Mouse (Mus musculus): ENCODE measurements at regions not wholly inside any gene's neighbourhood (a gene's known extent, or its start where the extent isn't known, plus 50 kb on each side); places are given as distances from the start of the nearest gene placed in this dataset.
A peak's percentile ranks its signal among the peaks of the same experiment; 100 is the strongest.

GRCm38 (mm10) chr12:26244701-26245100, 170.4 kb downstream of the Rnf144a start:
- Histone ChIP-seq H3K27ac (ENCODE audit: low read depth, low read length) (no peak overlapping the region), H3K36me3 (ENCODE audit: control insufficient read depth, insufficient read depth, low read length) (no peaks in the 10 kb centered on the region), H3K4me1 (ENCODE audit: control insufficient read depth, insufficient read depth, low read length) (no peaks in the 10 kb centered on the region), H3K27me3 (ENCODE audit: control insufficient read depth, insufficient read depth, low read length) (no peaks in the 10 kb centered on the region), H3K4me3 (ENCODE audit: low read depth, low read length) (no peak overlapping the region), H3K4me2 (ENCODE audit: low read depth, low read length) (no peak overlapping the region), H3K9me3 (ENCODE audit: control insufficient read depth, low read length) (no peaks in the 10 kb centered on the region), H3K9ac (replicated peaks; ENCODE audit: low read depth, low read length) (no peak overlapping the region)
- ATAC-seq (ENCODE audit: low read depth), result peak; percentile 51; the same call in 1 of the 2 replicates
- WGBS, result 63% methylated on average over 6 of the region's 6 CpGs

- no peak overlapping the region for H3K4me3 ChIP-seq (ENCODE audit: low read depth, low read length)
- no peak overlapping the region for H3K9ac ChIP-seq (replicated peaks; ENCODE audit: low read depth, low read length)
- WGBS, result 48% methylated on average over 15 of the region's 15 CpGs
- H3K36me3 ChIP-seq (ENCODE audit: control insufficient read depth, insufficient read depth, low read length), result no peaks in the 10 kb centered on the region
- no peak overlapping the region for H3K4me2 ChIP-seq (ENCODE audit: low read depth, low read length)
- H3K27me3 ChIP-seq (ENCODE audit: control insufficient read depth, insufficient read depth, low read length), result no peaks in the 10 kb centered on the region
- H3K9me3 ChIP-seq (ENCODE audit: control insufficient read depth, low read length), result no peaks in the 10 kb centered on the region
- ATAC-seq (ENCODE audit: low read depth), result peak; percentile 76
- H3K4me1 ChIP-seq (ENCODE audit: control insufficient read depth, insufficient read depth, low read length), result peaks cover 4% of the 10 kb centered on the region; the same call in 1 of the 2 replicates
- H3K27ac ChIP-seq (ENCODE audit: low read depth, low read length), result peak overlapping the region; percentile 58; the same call in 1 of the 2 replicates
These were observed 187.5 kb downstream of the Rnf144a start for GRCm38 (mm10) chr12:26227557-26228020.

- Histone ChIP-seq H3K4me3 (ENCODE audit: low read depth, low read length) (no peak overlapping the region), H3K36me3 (ENCODE audit: control insufficient read depth, insufficient read depth, low read length) (no peaks in the 10 kb centered on the region), H3K9me3 (ENCODE audit: control insufficient read depth, low read length) (no peaks in the 10 kb centered on the region), H3K4me2 (ENCODE audit: low read depth, low read length) (no peak overlapping the region), H3K9ac (replicated peaks; ENCODE audit: low read depth, low read length) (no peak overlapping the region), H3K27me3 (ENCODE audit: control insufficient read depth, insufficient read depth, low read length) (no peaks in the 10 kb centered on the region), H3K4me1 (ENCODE audit: control insufficient read depth, insufficient read depth, low read length) (peaks cover 4% of the 10 kb centered on the region; the same call in 1 of the 2 replicates), H3K27ac (ENCODE audit: low read depth, low read length) (peak overlapping the region; percentile 17; the same call in 1 of the 2 replicates)
- ATAC-seq (ENCODE audit: low read depth), result no peak
- 10% methylated on average over 2 of the region's 2 CpGs for WGBS
These were observed 188.7 kb downstream of the Rnf144a start for GRCm38 (mm10) chr12:26226363-26226762.

- Histone ChIP-seq H3K4me1 (ENCODE audit: control insufficient read depth, insufficient read depth, low read length) (no peaks in the 10 kb centered on the region; the same call in 1 of the 2 replicates), H3K4me2 (ENCODE audit: low read depth, low read length) (no peak overlapping the region), H3K4me3 (ENCODE audit: low read depth, low read length) (no peak overlapping the region), H3K9ac (replicated peaks; ENCODE audit: low read depth, low read length) (no peak overlapping the region), H3K36me3 (ENCODE audit: control insufficient read depth, insufficient read depth, low read length) (no peaks in the 10 kb centered on the region), H3K27ac (ENCODE audit: low read depth, low read length) (no peak overlapping the region), H3K27me3 (ENCODE audit: control insufficient read depth, insufficient read depth, low read length) (no peaks in the 10 kb centered on the region), H3K9me3 (ENCODE audit: control insufficient read depth, low read length) (no peaks in the 10 kb centered on the region)
- ATAC-seq (ENCODE audit: low read depth), result no peak
- WGBS, result 62% methylated on average over 1 of the region's 1 CpGs
These were observed 202.6 kb downstream of the Rnf144a start for GRCm38 (mm10) chr12:26212447-26212846.

- Histone ChIP-seq H3K36me3 (ENCODE audit: control insufficient read depth, insufficient read depth, low read length) (no peaks in the 10 kb centered on the region), H3K27ac (ENCODE audit: low read depth, low read length) (no peak overlapping the region), H3K4me3 (ENCODE audit: low read depth, low read length) (no peak overlapping the region), H3K9ac (replicated peaks; ENCODE audit: low read depth, low read length) (no peak overlapping the region), H3K9me3 (ENCODE audit: control insufficient read depth, low read length) (no peaks in the 10 kb centered on the region), H3K27me3 (ENCODE audit: control insufficient read depth, insufficient read depth, low read length) (no peaks in the 10 kb centered on the region), H3K4me1 (ENCODE audit: control insufficient read depth, insufficient read depth, low read length) (no peaks in the 10 kb centered on the region; the same call in 1 of the 2 replicates), H3K4me2 (ENCODE audit: low read depth, low read length) (no peak overlapping the region)
- WGBS, result 68% methylated on average over 10 of the region's 10 CpGs
- ATAC-seq (ENCODE audit: low read depth), result no peak
These were observed 203.6 kb downstream of the Rnf144a start for GRCm38 (mm10) chr12:26211423-26211822.

GRCm38 (mm10) chr12:26206751-26207150, 208.3 kb downstream of the Rnf144a start:
- Histone ChIP-seq H3K4me3 (ENCODE audit: low read depth, low read length) (no peak overlapping the region), H3K4me1 (ENCODE audit: control insufficient read depth, insufficient read depth, low read length) (no peaks in the 10 kb centered on the region; the same call in 1 of the 2 replicates), H3K27me3 (ENCODE audit: control insufficient read depth, insufficient read depth, low read length) (no peaks in the 10 kb centered on the region), H3K9me3 (ENCODE audit: control insufficient read depth, low read length) (no peaks in the 10 kb centered on the region), H3K27ac (ENCODE audit: low read depth, low read length) (no peak overlapping the region), H3K9ac (replicated peaks; ENCODE audit: low read depth, low read length) (no peak overlapping the region), H3K36me3 (ENCODE audit: control insufficient read depth, insufficient read depth, low read length) (no peaks in the 10 kb centered on the region), H3K4me2 (ENCODE audit: low read depth, low read length) (no peak overlapping the region)
- WGBS, result 56% methylated on average over 4 of the region's 4 CpGs
- no peak for ATAC-seq (ENCODE audit: low read depth)

GRCm38 (mm10) chr12:26206036-26206435, 209.0 kb downstream of the Rnf144a start:
- no peak overlapping the region for H3K9ac ChIP-seq (replicated peaks; ENCODE audit: low read depth, low read length)
- no peaks in the 10 kb centered on the region for H3K27me3 ChIP-seq (ENCODE audit: control insufficient read depth, insufficient read depth, low read length)
- H3K4me1 ChIP-seq (ENCODE audit: control insufficient read depth, insufficient read depth, low read length), result no peaks in the 10 kb centered on the region
- no peak overlapping the region for H3K4me2 ChIP-seq (ENCODE audit: low read depth, low read length)
- H3K36me3 ChIP-seq (ENCODE audit: control insufficient read depth, insufficient read depth, low read length), result no peaks in the 10 kb centered on the region
- H3K9me3 ChIP-seq (ENCODE audit: control insufficient read depth, low read length), result no peaks in the 10 kb centered on the region
- 96% methylated on average over 8 of the region's 8 CpGs for WGBS
- ATAC-seq (ENCODE audit: low read depth), result no peak
- H3K4me3 ChIP-seq (ENCODE audit: low read depth, low read length), result no peak overlapping the region
- no peak overlapping the region for H3K27ac ChIP-seq (ENCODE audit: low read depth, low read length)

GRCm38 (mm10) chr12:26191982-26192576, 223.0 kb downstream of the Rnf144a start:
- H3K27me3 ChIP-seq (ENCODE audit: control insufficient read depth, insufficient read depth, low read length), result no peaks in the 10 kb centered on the region
- H3K4me2 ChIP-seq (ENCODE audit: low read depth, low read length), result no peak overlapping the region
- no peak overlapping the region for H3K4me3 ChIP-seq (ENCODE audit: low read depth, low read length)
- no peak overlapping the region for H3K9ac ChIP-seq (replicated peaks; ENCODE audit: low read depth, low read length)
- H3K4me1 ChIP-seq (ENCODE audit: control insufficient read depth, insufficient read depth, low read length), result no peaks in the 10 kb centered on the region
- 39% methylated on average over 4 of the region's 4 CpGs for WGBS
- no peaks in the 10 kb centered on the region for H3K36me3 ChIP-seq (ENCODE audit: control insufficient read depth, insufficient read depth, low read length)
- ATAC-seq (ENCODE audit: low read depth), result no peak
- H3K27ac ChIP-seq (ENCODE audit: low read depth, low read length), result no peak overlapping the region
- no peaks in the 10 kb centered on the region for H3K9me3 ChIP-seq (ENCODE audit: control insufficient read depth, low read length)

GRCm38 (mm10) chr12:26191268-26191981, 223.6 kb downstream of the Rnf144a start:
- H3K4me1 ChIP-seq (ENCODE audit: control insufficient read depth, insufficient read depth, low read length), result no peaks in the 10 kb centered on the region
- no peak overlapping the region for H3K4me2 ChIP-seq (ENCODE audit: low read depth, low read length)
- H3K27me3 ChIP-seq (ENCODE audit: control insufficient read depth, insufficient read depth, low read length), result no peaks in the 10 kb centered on the region
- H3K4me3 ChIP-seq (ENCODE audit: low read depth, low read length), result no peak overlapping the region
- ATAC-seq (ENCODE audit: low read depth), result peak; percentile 51; the same call in 1 of the 2 replicates
- H3K9ac ChIP-seq (replicated peaks; ENCODE audit: low read depth, low read length), result no peak overlapping the region
- H3K36me3 ChIP-seq (ENCODE audit: control insufficient read depth, insufficient read depth, low read length), result no peaks in the 10 kb centered on the region
- no peaks in the 10 kb centered on the region for H3K9me3 ChIP-seq (ENCODE audit: control insufficient read depth, low read length)
- WGBS, result 30% methylated on average over 15 of the region's 15 CpGs
- H3K27ac ChIP-seq (ENCODE audit: low read depth, low read length), result no peak overlapping the region
